Mouse (Mus musculus) thymus, adult 2 months (tissue): ENCODE measurements at regions not wholly inside any gene's neighbourhood (a gene's known extent, or its start where the extent isn't known, plus 50 kb on each side); places are given as distances from the start of the nearest gene placed in this dataset.

ENCODE experiments used
- CTCF ChIP-seq: fragments of 200-500 bp; IDR thresholded peaks from 2 replicates; pipeline ENCODE4 v1.5.1; 2012; ENCODE audit warnings: mild to moderate bottlenecking, control low read depth, low read length, moderate library complexity, borderline replicate concordance; ENCODE audit not compliant: control insufficient read depth, poor library complexity, insufficient read depth; ENCODE audit errors: extremely low read depth
- POLR2A ChIP-seq: fragments of 200-500 bp; IDR thresholded peaks from 2 replicates; pipeline ENCODE4 v1.6.1; 2012; ENCODE audit warnings: mild to moderate bottlenecking, low read length, control low read depth, moderate library complexity; ENCODE audit not compliant: control insufficient read depth, poor library complexity, insufficient read depth; ENCODE audit errors: extremely low read depth

GRCm38 (mm10) chr15:87958866-87959265, 414.8 kb downstream of the Fam19a5 start:
- TF ChIP-seq CTCF (no peak), POLR2A (no peak)
